Mouse (Mus musculus) kidney, embryonic 14.5 days (tissue): ENCODE results near the gene Tada2a. TPM values are rescaled to one million over a fixed set of nuclear protein-coding genes. Genes with fewer than 3 reads are reported as not detected.
A peak's percentile ranks its signal among the peaks of the same experiment; 100 is the strongest.

Experiments
- ATAC-seq: fragments of 200-750 bp; cut with Nextera tagmentation; 2 replicates; pipeline ENCODE4 v1.8.0; 2017; ENCODE audit warnings: moderate number of reproducible peaks, mild to moderate bottlenecking, moderate TSS enrichment, moderate library complexity; ENCODE audit not compliant: low FRiP score, low TSS enrichment
- H3K27ac ChIP-seq: fragments of 300-500 bp; sonication (generic); 2 replicates; pipeline ENCODE4 v1.5.1; 2014; ENCODE audit warnings: low read depth, mild to moderate bottlenecking, low read length, moderate library complexity, mixed read lengths
- H3K27me3 ChIP-seq: fragments of 300-500 bp; sonication (generic); 2 replicates; pipeline ENCODE4 v1.6.1; 2014; ENCODE audit warnings: mild to moderate bottlenecking, low read length; ENCODE audit not compliant: control insufficient read depth, insufficient read depth
- H3K36me3 ChIP-seq: fragments of 300-500 bp; sonication (generic); 2 replicates; pipeline ENCODE4 v1.6.1; 2014; ENCODE audit warnings: low read length, mixed read lengths; ENCODE audit not compliant: control insufficient read depth, insufficient read depth
- H3K4me1 ChIP-seq: fragments of 300-500 bp; sonication (generic); 2 replicates; pipeline ENCODE4 v1.6.1; 2014; ENCODE audit warnings: low read length, mixed read lengths; ENCODE audit not compliant: control insufficient read depth, insufficient read depth
- H3K4me2 ChIP-seq: fragments of 300-500 bp; sonication (generic); replicated peaks from 2 replicates; pipeline ENCODE4 v1.6.1; 2014; ENCODE audit warnings: low read depth, mild to moderate bottlenecking, low read length
- H3K4me3 ChIP-seq: fragments of 300-500 bp; sonication (generic); 2 replicates; pipeline ENCODE4 v1.5.1; 2014; ENCODE audit warnings: mild to moderate bottlenecking, low read length
- H3K9ac ChIP-seq: fragments of 300-500 bp; sonication (generic); 2 replicates; pipeline ENCODE4 v1.6.1; 2014; ENCODE audit warnings: low read depth, mild to moderate bottlenecking, low read length, moderate library complexity
- H3K9me3 ChIP-seq: fragments of 300-500 bp; sonication (generic); 2 replicates; pipeline ENCODE4 v1.6.1; 2016; ENCODE audit warnings: low read length; ENCODE audit not compliant: control insufficient read depth
- WGBS: fragments of 180-500 bp; shearing (Covaris S2); extraction: QIAGEN DNeasy Blood & Tissue Kit; methylation state at CpG from one replicate; pipeline ENCODE4 v1.1.7; 2014; 5-methylcytosine and 5-hydroxymethylcytosine counted together
- polyA plus RNA-seq: library from polyadenylated mRNA; unstranded; fragments of >200 nt; fragmentation: Nextera tagmentation; extraction: Ambion mirVana; gene quantifications from 2 replicates; pipeline ENCODE4 v1.2.1, GENCODE M21; 2014

Gene Tada2a
- polyA plus RNA-seq, 1 experiment from 2014 or later: 35.7 TPM

GRCm38 (mm10) chr11:84090572-84090971, 38.8 kb downstream of the Tada2a start:
- H3K9me3 ChIP-seq: no peaks in the 10 kb centered on the region
- WGBS: 88% methylated on average over 8 of the region's 8 CpGs
- no peak for ATAC-seq
- H3K4me1 ChIP-seq: no peaks in the 10 kb centered on the region
- H3K27ac ChIP-seq: no peak overlapping the region
- no peak overlapping the region for H3K4me2 ChIP-seq
- H3K27me3 ChIP-seq: no peaks in the 10 kb centered on the region
- H3K4me3 ChIP-seq: no peak overlapping the region
- H3K36me3 ChIP-seq: peaks cover 48% of the 10 kb centered on the region
- H3K9ac ChIP-seq: no peak overlapping the region

GRCm38 (mm10) chr11:84081901-84082300, 47.5 kb downstream of the Tada2a start:
- H3K27ac ChIP-seq: no peak overlapping the region
- peaks cover 39% of the 10 kb centered on the region for H3K36me3 ChIP-seq
- no peak overlapping the region for H3K9ac ChIP-seq
- ATAC-seq: no peak
- no peaks in the 10 kb centered on the region for H3K27me3 ChIP-seq
- H3K9me3 ChIP-seq: no peaks in the 10 kb centered on the region
- H3K4me1 ChIP-seq: no peaks in the 10 kb centered on the region
- H3K4me2 ChIP-seq: no peak overlapping the region
- 94% methylated on average over 5 of the region's 5 CpGs for WGBS
- no peak overlapping the region for H3K4me3 ChIP-seq

GRCm38 (mm10) chr11:84080327-84080726, 49.1 kb downstream of the Tada2a start:
- no peaks in the 10 kb centered on the region for H3K27me3 ChIP-seq
- peaks cover 28% of the 10 kb centered on the region for H3K36me3 ChIP-seq
- H3K9me3 ChIP-seq: no peaks in the 10 kb centered on the region
- H3K4me1 ChIP-seq: no peaks in the 10 kb centered on the region
- 95% methylated on average over 3 of the region's 3 CpGs for whole genome bisulfite sequencing
- no peak overlapping the region for H3K9ac ChIP-seq
- no peak overlapping the region for H3K4me3 ChIP-seq
- H3K4me2 ChIP-seq: no peak overlapping the region
- no peak overlapping the region for H3K27ac ChIP-seq
- no peak for ATAC-seq

- ATAC-seq: no peak
Observed at GRCm38 (mm10) chr11:84079887-84080286, 49.5 kb downstream of the Tada2a start.

GRCm38 (mm10) chr11:84079361-84079760, 50.0 kb downstream of the Tada2a start:
- Histone ChIP-seq H3K4me3 (no peak overlapping the region), H3K27ac (no peak overlapping the region), H3K36me3 (peaks cover 28% of the 10 kb centered on the region), H3K4me2 (no peak overlapping the region), H3K9me3 (no peaks in the 10 kb centered on the region), H3K4me1 (peaks cover 3% of the 10 kb centered on the region; the same call in 1 of the 2 replicates), H3K9ac (no peak overlapping the region), H3K27me3 (no peaks in the 10 kb centered on the region)
- ATAC-seq: no peak
- 88% methylated on average over 11 of the region's 11 CpGs for WGBS

More at GRCm38 (mm10) chr11:84079887-84080286, 49.5 kb downstream of the Tada2a start:
- Histone ChIP-seq H3K4me1 (no peaks in the 10 kb centered on the region), H3K9me3 (no peaks in the 10 kb centered on the region), H3K36me3 (peaks cover 28% of the 10 kb centered on the region), H3K4me3 (no peak overlapping the region), H3K9ac (no peak overlapping the region), H3K27me3 (no peaks in the 10 kb centered on the region), H3K4me2 (no peak overlapping the region), H3K27ac (no peak overlapping the region)
- WGBS: 83% methylated on average over 4 of the region's 4 CpGs

- Histone ChIP-seq H3K4me1 (peaks cover 4% of the 10 kb centered on the region), H3K9me3 (no peaks in the 10 kb centered on the region), H3K9ac (no peak overlapping the region), H3K4me2 (no peak overlapping the region), H3K36me3 (peaks cover 28% of the 10 kb centered on the region), H3K27ac (no peak overlapping the region), H3K4me3 (no peak overlapping the region), H3K27me3 (no peaks in the 10 kb centered on the region)
- 91% methylated on average over 9 of the region's 9 CpGs for WGBS
- no peak for ATAC-seq
Observed at GRCm38 (mm10) chr11:84078601-84079000, 50.8 kb downstream of the Tada2a start.

- WGBS: 77% methylated on average over 2 of the region's 2 CpGs
- H3K27ac ChIP-seq: no peak overlapping the region
Observed at GRCm38 (mm10) chr11:84077008-84077407, 52.4 kb downstream of the Tada2a start.

GRCm38 (mm10) chr11:84073816-84074764, 55.3 kb downstream of the Tada2a start:
- Histone ChIP-seq H3K27me3 (peaks cover 5% of the 10 kb centered on the region; the same call in 1 of the 2 replicates), H3K4me1 (peaks cover 12% of the 10 kb centered on the region), H3K36me3 (peaks cover 6% of the 10 kb centered on the region), H3K4me3 (no peak overlapping the region), H3K4me2 (no peak overlapping the region), H3K9me3 (no peaks in the 10 kb centered on the region), H3K9ac (no peak overlapping the region), H3K27ac (peak overlapping the region; percentile 59; the same call in 1 of the 2 replicates)
- ATAC-seq: no peak; the same call in 1 of the 2 replicates
- WGBS: 53% methylated on average over 7 of the region's 7 CpGs

More at GRCm38 (mm10) chr11:84077008-84077407, 52.4 kb downstream of the Tada2a start:
- Histone ChIP-seq H3K9me3 (no peaks in the 10 kb centered on the region), H3K27me3 (no peaks in the 10 kb centered on the region), H3K4me2 (no peak overlapping the region), H3K4me1 (peaks cover 12% of the 10 kb centered on the region), H3K36me3 (peaks cover 23% of the 10 kb centered on the region), H3K4me3 (no peak overlapping the region), H3K9ac (no peak overlapping the region)
- no peak for ATAC-seq
